Mouse (Mus musculus) spleen, postnatal 4 days (tissue): ENCODE results near the gene Nt5c3b.
A peak's percentile ranks its signal among the peaks of the same experiment; 100 is the strongest.

ENCODE experiments used
- DNase-seq, 2 experiments: peaks; one replicate each; pipeline ENCODE4 v3.0.0; 2022; ENCODE audit warnings: low spot score in 2 of 2

The Nt5c3b gene

DNA sequence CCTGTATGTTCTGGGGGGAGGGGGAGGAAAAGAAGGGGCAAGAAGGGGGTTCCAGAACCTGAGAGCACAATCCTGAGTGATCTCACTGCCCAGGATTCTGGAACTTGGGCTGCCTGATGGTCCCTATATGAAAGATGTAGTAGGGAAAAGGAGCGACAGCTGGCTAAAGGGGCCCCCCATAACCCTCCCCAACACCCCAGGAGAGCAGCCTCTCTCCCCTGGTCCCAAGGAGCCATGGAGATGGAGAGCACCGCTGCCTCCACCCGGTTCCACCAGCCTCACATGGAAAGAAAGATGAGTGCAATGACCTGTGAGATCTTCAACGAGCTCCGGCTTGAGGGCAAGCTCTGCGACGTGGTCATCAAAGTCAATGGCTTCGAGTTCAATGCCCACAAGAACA is at the start of gene Nt5c3b, which contains the start of gene Klhl10:
Gene Nt5c3b (minus strand): TSS at position 12 of the 400 bp plus-strand sequence.
Gene Klhl10 (plus strand): TSS at position 121 of the 400 bp plus-strand sequence.
- DNase-seq, result no peak

DNA sequence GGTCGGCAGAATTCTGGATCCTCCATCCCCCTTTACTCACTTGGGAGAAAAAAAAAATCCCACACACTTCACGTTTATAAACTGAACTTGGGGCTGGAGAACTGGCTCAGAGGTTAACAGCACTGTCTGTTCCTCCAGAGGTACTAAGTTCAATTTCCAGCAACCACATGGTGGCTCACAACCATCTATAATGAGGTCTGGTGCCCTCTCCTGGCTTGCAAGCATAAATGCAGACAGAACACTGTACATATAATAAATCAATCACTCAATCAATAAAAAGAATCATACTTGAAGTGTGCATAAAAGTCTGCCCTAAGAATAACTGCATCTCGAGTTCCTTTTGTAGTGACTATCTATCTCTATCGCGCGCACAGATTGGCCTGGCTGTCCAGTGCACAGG is 49.3 kb upstream of the Nt5c3b start:
- DNase-seq, result no peak

DNA sequence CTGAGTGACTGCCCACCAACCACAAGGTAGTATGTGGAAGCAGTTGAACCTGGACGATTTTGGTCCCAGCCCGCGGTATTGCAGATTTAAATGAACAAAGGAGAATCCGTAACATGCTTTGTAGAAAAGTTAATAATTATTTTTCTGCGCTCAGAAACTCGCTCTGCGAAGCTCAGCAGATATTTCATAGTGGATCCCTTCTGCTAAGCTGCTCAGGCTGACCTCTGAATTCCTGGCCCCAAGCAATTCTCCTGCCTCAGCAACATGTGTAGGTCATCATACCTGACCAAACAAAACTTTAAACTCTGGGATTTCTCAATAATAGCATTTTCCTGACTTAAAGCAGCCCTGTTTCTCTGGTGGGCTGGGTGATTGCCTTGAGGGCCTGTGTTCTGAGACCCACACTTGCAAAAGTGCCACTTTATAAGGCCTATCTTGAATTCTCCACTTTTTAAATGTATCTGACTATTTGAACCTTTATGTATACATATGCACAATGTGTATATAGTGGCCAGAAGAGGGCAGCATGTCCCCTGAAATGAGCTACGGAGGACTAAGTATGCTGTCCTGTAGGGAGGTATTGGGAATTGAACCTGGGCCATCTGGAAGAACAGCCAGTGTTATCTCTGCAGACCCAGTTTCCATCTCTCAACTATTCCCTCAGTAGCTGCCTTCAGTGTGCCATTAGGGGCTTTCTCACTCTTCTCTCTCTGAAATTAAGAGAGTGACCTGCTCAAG is 44.4 kb upstream of the Nt5c3b start:
- DNase-seq, result no peak

DNA sequence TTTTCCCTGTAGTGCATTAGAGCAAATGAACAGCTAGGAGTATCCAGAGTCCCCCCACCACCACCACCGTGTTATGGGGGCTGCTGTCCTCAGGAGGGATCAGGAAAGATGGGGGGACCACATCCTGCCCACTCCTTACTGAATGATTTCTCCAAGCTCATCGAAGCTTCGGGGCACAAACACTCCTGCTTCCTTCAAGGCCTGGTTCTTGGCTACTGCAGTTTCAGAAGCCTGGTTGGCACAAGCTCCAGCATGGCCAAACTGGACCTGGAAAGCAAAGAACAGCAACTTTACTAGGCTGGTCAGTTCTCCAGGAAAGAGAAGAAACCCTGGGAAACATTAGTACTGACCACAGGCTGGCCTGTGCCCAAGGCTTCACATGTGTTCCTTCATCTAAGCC is 42.9 kb upstream of the Nt5c3b start:
- no peak for DNase-seq

DNA sequence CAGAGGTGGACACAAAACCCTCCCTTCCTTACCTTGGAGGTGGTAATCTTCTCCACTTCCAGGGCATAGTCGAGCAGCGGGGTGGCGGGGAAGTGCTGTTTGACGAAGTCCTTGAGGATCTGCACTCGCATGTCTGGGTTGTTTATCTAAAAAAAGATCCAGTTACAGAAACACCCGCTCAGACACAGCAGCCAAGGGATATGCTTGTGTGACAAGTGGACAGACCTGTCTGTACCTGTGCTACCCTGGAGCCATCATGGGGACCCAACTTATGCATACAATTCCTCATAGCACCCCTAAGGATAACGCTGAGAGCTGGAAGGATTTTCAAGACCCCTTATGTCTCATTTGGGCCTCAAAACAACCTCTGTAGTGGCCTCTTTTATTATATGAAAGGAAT is 37.5 kb upstream of the Nt5c3b start:
- DNase-seq, result no peak

DNA sequence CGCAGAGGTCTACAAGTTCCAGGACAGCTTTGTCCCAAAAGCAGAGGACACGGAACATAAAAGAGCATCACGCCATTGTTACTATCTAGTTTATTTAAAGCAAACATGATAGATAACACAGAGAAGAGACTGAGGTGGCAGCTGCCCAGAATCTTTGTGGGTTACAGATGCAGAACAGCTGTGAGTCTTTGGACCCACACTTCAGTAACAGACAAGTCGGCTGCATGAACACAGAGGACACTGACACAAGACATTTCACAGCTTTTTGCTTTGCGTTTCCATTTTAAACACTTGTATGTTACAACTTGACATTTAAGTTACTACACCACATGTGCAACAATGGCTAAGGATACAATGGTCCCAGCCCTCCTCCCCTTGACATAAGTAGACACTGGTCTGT is 34.7 kb upstream of the Nt5c3b start:
- DNase-seq, result no peak

DNA sequence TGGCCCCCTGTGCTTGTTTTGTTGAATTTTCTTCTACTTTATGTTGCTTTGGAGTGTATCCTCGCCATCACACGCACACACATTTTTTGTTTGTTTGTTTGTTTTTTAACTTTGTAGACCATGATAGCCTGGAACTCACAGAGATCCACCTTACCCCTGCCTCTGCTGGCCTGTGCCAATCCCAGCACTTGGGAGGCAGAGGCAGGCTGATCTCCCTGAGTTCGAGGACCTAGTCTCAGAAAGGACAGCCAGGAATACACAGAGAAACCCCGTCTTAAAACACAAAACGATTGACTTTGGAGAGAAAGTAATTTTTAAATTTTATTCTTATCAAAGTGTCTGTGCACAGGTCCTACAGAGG is 31.3 kb upstream of the Nt5c3b start:
- DNase-seq, result no peak

DNA sequence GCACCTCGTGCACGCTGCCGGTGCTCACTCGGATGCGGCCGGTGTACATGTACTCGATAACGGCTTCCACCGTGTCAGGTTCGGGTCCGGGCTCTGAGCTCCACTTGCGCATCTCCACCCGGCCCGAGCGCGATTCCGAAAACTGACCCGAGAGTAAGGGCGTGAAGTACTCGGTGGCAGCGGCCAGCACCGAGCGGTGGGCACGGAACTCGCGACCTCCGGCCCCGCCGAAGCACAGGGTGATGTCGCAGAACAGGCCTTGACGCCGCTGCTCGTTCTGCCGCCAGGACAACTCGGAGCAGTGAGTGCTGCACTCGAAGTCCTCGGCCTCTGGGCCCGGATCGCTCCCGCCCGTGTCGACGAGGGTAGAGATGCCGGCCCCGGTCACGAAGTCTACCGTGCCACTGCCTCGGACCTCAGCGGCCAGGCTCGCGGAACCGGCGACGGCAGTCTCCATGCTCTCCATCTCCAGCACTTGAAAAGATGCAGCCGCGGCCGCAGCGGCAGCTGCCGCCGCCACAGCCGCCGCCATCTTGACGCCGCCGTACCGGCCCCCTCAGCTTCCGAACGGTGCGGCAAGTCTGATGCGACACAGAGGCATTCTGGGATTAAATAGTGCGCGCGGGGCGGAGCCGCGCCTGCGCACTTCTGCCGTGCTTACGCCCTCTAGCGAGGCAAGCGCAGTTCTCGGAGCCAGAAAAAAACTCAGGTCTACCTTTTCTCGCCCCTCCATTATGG is 30.8 kb upstream of the Nt5c3b start, which contains the start of gene Klhl11:
Gene Klhl11 (minus strand): TSS at position 545 of the 738 bp plus-strand sequence.
- DNase-seq, result peak; percentile 91 to 97

DNA sequence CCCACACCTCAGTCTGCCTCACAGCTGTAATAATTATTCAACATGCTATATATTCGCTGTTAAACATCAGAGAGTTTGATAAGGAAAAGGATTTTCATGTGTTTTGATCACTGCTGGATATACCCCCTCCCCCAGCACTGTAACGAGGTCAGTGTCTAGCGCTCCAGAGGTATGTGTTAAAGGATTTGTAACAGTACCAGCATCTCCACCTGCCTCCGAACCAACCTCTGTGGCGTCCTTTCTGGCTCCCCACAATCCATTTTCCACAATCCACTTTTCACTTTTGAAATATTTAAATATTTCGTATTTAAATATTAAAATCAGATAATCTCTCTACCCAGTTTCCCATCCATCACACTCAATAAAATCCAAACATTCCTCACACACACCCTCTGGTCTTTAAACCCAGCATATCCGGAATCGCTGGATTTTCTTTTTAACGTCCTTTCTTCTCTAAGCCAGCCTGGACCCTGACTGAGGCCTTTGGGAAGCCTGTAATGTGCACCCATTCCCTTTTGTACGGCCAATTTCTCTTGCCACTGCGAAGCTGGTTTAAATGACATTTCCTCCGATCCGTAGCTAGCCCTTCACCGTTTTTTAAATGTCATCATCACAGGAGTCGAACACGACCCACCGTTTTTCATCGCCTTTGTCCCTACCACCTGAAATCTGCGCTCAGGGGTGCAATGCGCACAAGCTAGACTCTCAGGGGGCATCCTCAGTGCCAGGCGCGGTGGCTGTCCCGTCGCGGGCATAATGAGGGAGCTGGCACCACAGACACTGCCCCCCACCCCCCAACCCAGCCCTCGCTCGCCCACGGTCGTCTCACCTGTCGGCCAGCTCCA is 30.0 kb upstream of the Nt5c3b start:
- no peak for DNase-seq

DNA sequence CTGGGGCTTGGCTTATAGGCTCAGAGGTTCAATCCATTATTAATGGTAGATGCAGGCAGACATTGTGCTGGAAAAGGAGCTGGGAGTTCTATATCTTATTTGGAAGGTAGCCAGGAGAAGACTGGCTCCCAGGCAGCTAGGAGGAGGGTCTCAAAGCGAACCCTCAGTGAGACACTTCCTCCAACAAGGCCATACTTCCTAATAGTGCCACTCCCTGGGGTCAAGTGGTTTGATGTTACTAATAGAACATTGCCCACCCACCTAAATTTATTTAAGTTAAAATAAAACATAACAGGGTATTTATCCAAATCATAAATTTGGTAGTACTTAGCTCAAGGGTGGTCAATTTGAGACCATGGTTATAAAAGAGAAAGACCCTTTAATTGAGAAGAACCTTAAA is 24.2 kb upstream of the Nt5c3b start:
- no peak for DNase-seq

DNA sequence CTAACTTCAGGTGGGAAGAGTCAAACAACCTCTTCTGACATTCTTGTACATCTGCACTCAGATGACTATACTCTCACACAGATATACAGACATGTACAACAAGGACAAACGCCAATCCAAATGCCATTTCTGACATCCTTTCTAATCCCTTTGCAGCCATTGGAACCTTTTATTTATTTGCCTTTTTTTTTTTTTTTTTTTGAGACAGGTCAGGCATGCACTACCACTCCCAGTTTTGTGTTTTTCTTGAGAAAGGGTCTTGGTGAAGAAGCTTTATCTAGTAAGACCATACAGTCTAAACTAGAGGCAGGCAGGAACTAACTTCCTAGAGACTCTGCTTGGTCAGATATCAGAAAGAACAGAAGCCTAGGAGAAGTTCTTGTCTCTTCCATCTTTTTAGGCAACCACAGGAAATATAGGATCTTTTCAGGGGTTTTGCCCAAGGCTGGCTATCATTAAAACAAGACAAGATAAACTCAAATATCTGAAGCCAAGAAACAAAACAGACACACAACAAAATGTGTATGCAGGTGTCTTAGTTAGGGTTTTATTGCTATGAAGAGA is 23.7 kb upstream of the Nt5c3b start:
- DNase-seq, result no peak

DNA sequence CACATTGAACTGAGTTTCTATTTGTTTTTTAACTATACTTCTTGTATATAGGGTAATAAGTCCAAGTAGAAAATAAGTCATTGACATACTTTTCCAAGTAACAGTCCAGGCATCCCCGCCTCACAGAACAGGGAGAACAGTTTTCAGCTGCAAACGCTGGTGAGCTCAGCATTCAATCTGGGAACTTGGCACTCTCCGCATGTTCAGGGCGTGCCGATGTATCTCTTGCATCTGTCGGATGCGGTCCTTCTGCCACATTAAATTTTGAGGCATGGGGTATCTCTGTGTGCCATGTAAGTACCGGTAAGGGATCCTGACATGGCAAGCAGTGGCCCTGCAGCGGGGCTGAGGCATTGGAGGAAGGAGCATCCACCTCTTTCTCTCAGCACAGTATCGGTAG is 21.1 kb upstream of the Nt5c3b start:
- DNase-seq, result no peak

DNA sequence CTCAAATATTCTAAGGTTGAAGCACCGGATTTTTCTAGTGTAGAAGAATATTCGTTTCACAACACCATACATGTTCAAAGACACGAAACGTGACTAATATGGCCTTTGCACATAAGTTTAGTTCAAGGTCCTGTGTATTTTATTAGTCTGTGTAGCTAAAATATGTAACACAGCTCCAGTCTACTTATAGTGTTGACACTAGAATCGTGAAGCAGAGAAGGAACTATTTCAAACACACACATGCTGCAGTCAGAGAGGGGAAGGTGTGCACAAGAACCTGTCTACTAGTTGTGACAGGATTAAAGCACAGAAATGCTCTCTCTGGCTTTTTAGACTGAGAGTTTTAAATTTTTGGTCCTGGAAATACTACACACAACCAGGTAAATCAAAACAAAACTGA is 16.1 kb upstream of the Nt5c3b start:
- no peak for DNase-seq

DNA sequence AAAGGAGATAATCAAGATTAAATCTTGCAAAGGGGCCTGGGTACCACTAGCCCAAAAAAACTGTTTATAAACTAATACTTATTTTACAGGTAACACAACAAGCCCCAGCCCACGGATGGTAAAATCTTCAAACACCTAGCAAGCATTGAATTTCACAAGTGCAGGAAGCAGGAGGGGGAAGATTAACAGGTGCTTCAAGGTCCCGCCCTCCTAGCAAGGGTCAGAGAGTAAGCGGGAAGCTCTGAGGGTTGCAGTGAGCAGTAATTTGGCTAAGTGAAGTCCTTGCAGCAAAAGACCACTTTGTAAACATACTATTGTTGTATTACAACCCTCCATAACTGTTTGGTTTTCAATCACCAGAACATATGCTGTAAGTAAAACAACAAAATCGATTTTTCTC is 15.6 kb upstream of the Nt5c3b start:
- DNase-seq, result no peak

DNA sequence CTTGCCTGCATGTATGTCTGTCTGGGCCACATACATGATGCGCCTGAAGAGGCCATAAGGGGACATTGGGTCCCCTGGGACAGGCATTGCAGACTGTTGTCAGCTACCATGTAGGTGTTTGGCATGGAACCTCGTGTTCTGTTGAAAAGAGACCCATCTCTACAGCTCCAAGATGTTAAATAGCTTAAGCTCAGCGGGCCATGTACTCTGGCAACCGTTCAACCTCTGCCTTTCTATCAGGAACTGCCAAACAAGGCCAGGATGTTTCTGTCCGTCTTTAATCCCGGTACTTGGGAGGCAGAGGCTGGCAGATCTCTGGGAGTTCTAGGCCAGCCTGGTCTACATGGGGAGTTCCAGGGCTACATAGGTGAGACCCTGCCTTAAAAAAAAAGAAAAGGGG is 1.0 kb upstream of the Nt5c3b start:
- no peak for DNase-seq

DNA sequence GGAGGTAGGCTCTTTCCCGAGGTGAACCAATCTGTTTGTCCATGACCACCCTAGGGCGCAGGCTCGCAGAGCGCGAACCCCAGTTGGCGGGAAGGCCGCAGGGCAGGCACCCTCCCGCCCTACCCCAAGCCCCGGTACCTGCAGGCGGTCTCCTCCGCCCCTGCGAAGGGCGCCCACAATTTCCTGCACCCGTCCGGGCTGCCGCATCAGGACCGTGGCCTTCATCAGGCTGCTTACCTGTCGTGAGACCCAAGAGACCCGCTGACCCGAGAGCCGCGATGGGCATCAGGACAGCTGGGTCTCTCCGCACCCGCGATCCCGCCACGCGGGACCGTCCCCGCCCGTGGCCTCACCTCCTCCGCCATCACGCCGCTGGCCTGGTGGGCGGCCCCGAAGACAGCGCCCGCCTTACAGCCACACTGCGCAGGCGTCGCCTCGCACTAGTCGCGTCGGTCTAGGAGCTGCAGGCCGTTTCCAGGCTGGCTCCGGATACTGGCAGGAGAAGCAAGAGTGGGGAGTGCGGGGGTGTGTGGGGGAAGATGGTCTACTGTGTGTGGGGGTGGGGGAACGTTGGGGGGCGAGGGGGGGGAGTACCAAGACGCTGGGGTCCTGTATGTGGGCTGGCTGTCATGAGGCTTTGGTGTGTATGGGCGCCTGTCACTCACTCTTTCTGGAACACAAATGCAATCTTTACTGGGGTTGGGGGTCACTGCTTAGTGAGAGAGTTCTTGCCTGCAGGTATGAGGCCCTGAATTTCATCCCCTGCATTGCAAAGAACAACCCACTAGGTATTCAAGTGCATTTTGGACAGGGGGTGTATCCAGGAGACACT is 701 bp downstream of the Nt5c3b start:
- DNase-seq, result peak; percentile 79 to 89

DNA sequence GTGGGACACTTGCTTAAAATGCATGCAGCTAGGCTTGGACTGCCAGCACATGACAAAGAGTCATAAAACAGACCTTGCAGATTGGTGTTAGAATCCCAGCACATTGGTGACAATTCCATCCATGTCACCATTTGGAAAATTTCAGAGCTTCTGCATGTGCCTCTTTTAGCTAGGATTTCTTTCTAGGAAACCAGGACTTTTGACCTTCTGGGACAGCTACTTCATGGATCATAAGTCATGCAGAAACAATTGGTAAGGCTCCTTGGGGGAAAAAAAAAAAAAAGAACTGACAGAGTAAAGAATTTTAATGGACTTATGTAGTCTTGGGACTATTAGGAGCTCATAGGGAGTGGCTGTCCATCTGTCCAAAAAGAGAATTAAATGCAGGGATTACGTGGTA is 3.7 kb downstream of the Nt5c3b start:
- no peak for DNase-seq

DNA sequence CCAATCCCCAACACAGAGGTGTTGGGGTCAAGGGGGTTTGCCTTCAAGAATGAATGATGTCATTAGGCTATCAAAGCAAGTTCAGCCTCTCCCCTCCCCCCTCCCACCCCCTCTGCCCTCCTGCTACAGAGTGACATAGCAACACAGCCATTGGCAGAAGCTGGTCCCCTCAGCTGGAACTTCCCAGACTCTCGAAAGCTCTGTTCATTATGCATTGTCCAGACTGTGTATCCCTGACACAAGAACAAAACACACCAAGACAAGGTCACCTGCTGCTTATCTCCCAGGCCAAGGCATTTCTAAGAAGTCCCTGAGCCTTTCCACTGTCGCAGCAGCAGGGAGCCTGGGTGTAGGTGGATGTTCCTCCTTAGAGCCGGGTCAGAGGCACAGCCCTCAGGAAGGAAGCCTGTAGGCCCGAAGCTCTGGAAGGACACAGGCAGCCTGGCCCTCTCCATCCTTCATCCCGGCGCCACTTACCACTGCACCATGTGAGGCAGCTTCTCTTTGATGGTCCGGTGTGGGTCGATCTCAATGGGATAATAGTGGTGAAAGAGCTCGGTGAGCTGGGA is 5.8 kb downstream of the Nt5c3b start:
- peak in 1 of 2 experiments; percentile 50 for DNase-seq

DNA sequence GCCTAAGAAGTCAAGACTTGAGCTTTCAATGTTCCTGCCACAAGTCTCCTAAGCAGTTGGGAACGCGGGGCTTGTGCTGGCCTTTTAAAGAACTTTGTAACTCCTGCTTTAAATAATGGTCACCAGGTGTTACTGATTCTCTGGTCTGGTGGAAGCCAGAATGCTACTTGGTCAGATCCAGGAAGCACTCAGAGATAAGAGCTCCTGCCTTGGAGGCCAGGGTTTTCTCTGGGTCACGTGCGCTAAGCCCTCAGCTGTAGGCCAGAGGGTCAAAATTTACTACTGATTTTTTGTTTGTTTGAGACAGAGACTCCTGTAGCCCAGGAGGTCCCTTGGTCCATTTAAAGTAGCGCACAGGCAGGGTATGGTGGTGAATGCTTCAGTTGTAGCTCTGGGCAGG is 9.6 kb downstream of the Nt5c3b start:
- DNase-seq, result no peak

DNA sequence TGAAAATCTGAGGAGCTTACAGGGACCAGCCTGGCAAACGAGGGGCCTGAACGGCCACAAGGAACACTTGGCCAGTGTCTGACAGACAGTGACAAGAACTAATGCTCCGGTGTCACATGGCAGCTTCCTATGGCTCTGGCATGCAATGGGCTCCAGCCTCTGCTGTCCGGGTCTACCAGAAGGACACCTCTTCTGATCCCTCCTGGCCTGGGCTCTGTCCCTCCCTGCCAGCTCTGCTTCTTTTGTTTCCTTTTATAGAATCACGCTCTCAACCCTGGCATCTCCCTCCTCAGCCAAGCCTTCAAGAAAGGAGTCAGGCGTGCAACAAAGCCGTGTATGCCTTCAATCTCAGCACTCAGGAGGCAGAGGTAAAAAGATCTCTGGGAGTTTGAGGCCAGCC is 11.6 kb downstream of the Nt5c3b start:
- DNase-seq, result no peak
